Mouse (Mus musculus) heart, embryonic 16.5 days (tissue): ENCODE measurements around the gene Nkiras1. TPM values are rescaled to one million over a fixed set of nuclear protein-coding genes. Genes with fewer than 3 reads are reported as not detected.
A peak's percentile ranks its signal among the peaks of the same experiment; 100 is the strongest.

Experiments
- ATAC-seq: fragments of 200-750 bp; cut with Nextera tagmentation; replicated peaks from 2 replicates; pipeline ENCODE4 v1.8.0; 2017; ENCODE audit warnings: moderate number of reproducible peaks; ENCODE audit not compliant: insufficient read depth, low FRiP score; ENCODE audit errors: extremely low read depth
- H3K27ac ChIP-seq: fragments of 300-500 bp; sonication (generic); 2 replicates; pipeline ENCODE4 v1.5.1; 2014; ENCODE audit warnings: mild to moderate bottlenecking, low read length, control low read depth, moderate library complexity
- H3K27me3 ChIP-seq: fragments of 300-500 bp; sonication (generic); 2 replicates; pipeline ENCODE4 v1.6.1; 2014; ENCODE audit warnings: low read length, mixed read lengths; ENCODE audit not compliant: control insufficient read depth, insufficient read depth
- H3K36me3 ChIP-seq: fragments of 300-500 bp; sonication (generic); 2 replicates; pipeline ENCODE4 v1.6.1; 2014; ENCODE audit not compliant: control insufficient read depth, insufficient read depth
- H3K4me1 ChIP-seq: fragments of 300-500 bp; sonication (generic); 2 replicates; pipeline ENCODE4 v1.6.1; 2014; ENCODE audit warnings: low read length, mixed read lengths; ENCODE audit not compliant: control insufficient read depth, insufficient read depth
- H3K4me2 ChIP-seq: fragments of 300-500 bp; sonication (generic); 2 replicates; pipeline ENCODE4 v1.6.1; 2014; ENCODE audit warnings: low read depth, mild to moderate bottlenecking, control low read depth, low read length
- H3K4me3 ChIP-seq: fragments of 300-500 bp; sonication (generic); 2 replicates; pipeline ENCODE4 v1.5.1; 2014; ENCODE audit warnings: mild to moderate bottlenecking, control low read depth, low read length
- H3K9ac ChIP-seq: fragments of 300-500 bp; sonication (generic); 2 replicates; pipeline ENCODE4 v1.6.1; 2014; ENCODE audit warnings: low read length, control low read depth
- H3K9me3 ChIP-seq: fragments of 300-500 bp; sonication (generic); replicated peaks from 2 replicates; pipeline ENCODE4 v1.6.1; 2016; ENCODE audit warnings: low read length; ENCODE audit not compliant: control insufficient read depth
- WGBS: fragments of 180-500 bp; shearing (Covaris S2); extraction: QIAGEN DNeasy Blood & Tissue Kit; methylation state at CpG from one replicate; pipeline ENCODE4 v1.1.7; 2014; 5-methylcytosine and 5-hydroxymethylcytosine counted together
- polyA plus RNA-seq: library from polyadenylated mRNA; unstranded; fragments of >200 nt; fragmentation: Nextera tagmentation; extraction: Ambion mirVana; gene quantifications from 2 replicates; pipeline ENCODE4 v1.2.1, GENCODE M21; 2015

The Nkiras1 gene
- polyA plus RNA-seq, 1 experiment from 2014 or later: 25.3 TPM

- no peak for ATAC-seq
- 75% methylated on average over 3 of the region's 3 CpGs for WGBS
Observed at GRCm38 (mm10) chr14:18292111-18292510, 21.2 kb downstream of the Nkiras1 start.

GRCm38 (mm10) chr14:18292578-18292977 is 21.6 kb downstream of the Nkiras1 start:
- H3K4me1 ChIP-seq: peaks cover 4% of the 10 kb centered on the region
- no peaks in the 10 kb centered on the region for H3K9me3 ChIP-seq
- no peak overlapping the region for H3K9ac ChIP-seq
- no peak overlapping the region for H3K4me2 ChIP-seq
- H3K36me3 ChIP-seq: no peaks in the 10 kb centered on the region
- H3K27me3 ChIP-seq: no peaks in the 10 kb centered on the region
- 83% methylated on average over 3 of the region's 3 CpGs for WGBS
- H3K4me3 ChIP-seq: no peak overlapping the region
- H3K27ac ChIP-seq: no peak overlapping the region
- ATAC-seq: no peak

More at GRCm38 (mm10) chr14:18292111-18292510, 21.2 kb downstream of the Nkiras1 start:
- no peak overlapping the region for H3K4me3 ChIP-seq
- H3K36me3 ChIP-seq: no peaks in the 10 kb centered on the region
- H3K9me3 ChIP-seq: no peaks in the 10 kb centered on the region
- H3K9ac ChIP-seq: no peak overlapping the region
- no peak overlapping the region for H3K27ac ChIP-seq
- H3K27me3 ChIP-seq: no peaks in the 10 kb centered on the region
- H3K4me2 ChIP-seq: no peak overlapping the region
- H3K4me1 ChIP-seq: peaks cover 9% of the 10 kb centered on the region

- H3K9ac ChIP-seq: no peak overlapping the region
- H3K4me3 ChIP-seq: no peak overlapping the region
- WGBS: 78% methylated on average over 2 of the region's 2 CpGs
- no peaks in the 10 kb centered on the region for H3K9me3 ChIP-seq
- no peak overlapping the region for H3K4me2 ChIP-seq
- no peaks in the 10 kb centered on the region for H3K36me3 ChIP-seq
- H3K27ac ChIP-seq: no peak overlapping the region
- ATAC-seq: no peak
- H3K4me1 ChIP-seq: peaks cover 9% of the 10 kb centered on the region
- H3K27me3 ChIP-seq: no peaks in the 10 kb centered on the region
Observed at GRCm38 (mm10) chr14:18297441-18297840, 26.5 kb downstream of the Nkiras1 start.

- no peak overlapping the region for H3K4me3 ChIP-seq
- no peaks in the 10 kb centered on the region for H3K36me3 ChIP-seq
- no peak overlapping the region for H3K4me2 ChIP-seq
- H3K27ac ChIP-seq: no peak overlapping the region
- no peaks in the 10 kb centered on the region for H3K9me3 ChIP-seq
- no peak for ATAC-seq
- no peaks in the 10 kb centered on the region for H3K27me3 ChIP-seq
- H3K4me1 ChIP-seq: peaks cover 23% of the 10 kb centered on the region
- H3K9ac ChIP-seq: no peak overlapping the region
- 82% methylated on average over 2 of the region's 2 CpGs for WGBS
Observed at GRCm38 (mm10) chr14:18298874-18299273, 27.9 kb downstream of the Nkiras1 start.

GRCm38 (mm10) chr14:18300676-18301075 is 29.7 kb downstream of the Nkiras1 start:
- Histone ChIP-seq H3K9ac (no peak overlapping the region), H3K9me3 (no peaks in the 10 kb centered on the region)
- WGBS: 85% methylated on average over 2 of the region's 2 CpGs

GRCm38 (mm10) chr14:18301591-18301990 is 30.7 kb downstream of the Nkiras1 start:
- 37% methylated on average over 3 of the region's 3 CpGs for WGBS
- Histone ChIP-seq H3K4me1 (peaks cover 27% of the 10 kb centered on the region), H3K4me3 (no peak overlapping the region), H3K9ac (no peak overlapping the region; the same call in 1 of the 2 replicates), H3K9me3 (no peaks in the 10 kb centered on the region), H3K4me2 (no peak overlapping the region), H3K27ac (peak overlapping the region; percentile 32; the same call in 1 of the 2 replicates), H3K36me3 (no peaks in the 10 kb centered on the region), H3K27me3 (no peaks in the 10 kb centered on the region)
- peak; percentile 14; the same call in 1 of the 2 replicates for ATAC-seq

More at GRCm38 (mm10) chr14:18300676-18301075, 29.7 kb downstream of the Nkiras1 start:
- Histone ChIP-seq H3K27me3 (no peaks in the 10 kb centered on the region), H3K4me3 (no peak overlapping the region), H3K4me1 (peaks cover 27% of the 10 kb centered on the region), H3K4me2 (no peak overlapping the region), H3K27ac (no peak overlapping the region), H3K36me3 (no peaks in the 10 kb centered on the region)
- no peak for ATAC-seq

GRCm38 (mm10) chr14:18302750-18303149 is 31.8 kb downstream of the Nkiras1 start:
- no peak overlapping the region for H3K4me3 ChIP-seq
- no peak overlapping the region for H3K27ac ChIP-seq
- H3K9me3 ChIP-seq: no peaks in the 10 kb centered on the region
- no peak overlapping the region for H3K4me2 ChIP-seq
- peaks cover 27% of the 10 kb centered on the region for H3K4me1 ChIP-seq
- H3K27me3 ChIP-seq: no peaks in the 10 kb centered on the region
- WGBS: 56% methylated on average over 3 of the region's 3 CpGs
- H3K9ac ChIP-seq: no peak overlapping the region
- no peaks in the 10 kb centered on the region for H3K36me3 ChIP-seq
- ATAC-seq: no peak

GRCm38 (mm10) chr14:18303262-18303661 is 32.3 kb downstream of the Nkiras1 start:
- Histone ChIP-seq H3K27ac (no peak overlapping the region; the same call in 1 of the 2 replicates), H3K36me3 (no peaks in the 10 kb centered on the region), H3K27me3 (no peaks in the 10 kb centered on the region), H3K4me1 (peaks cover 27% of the 10 kb centered on the region), H3K9me3 (no peaks in the 10 kb centered on the region), H3K4me3 (no peak overlapping the region), H3K9ac (no peak overlapping the region), H3K4me2 (no peak overlapping the region; the same call in 1 of the 2 replicates)
- WGBS: 47% methylated on average over 4 of the region's 4 CpGs
- peak; percentile 74 for ATAC-seq

GRCm38 (mm10) chr14:18304165-18304564 is 33.2 kb downstream of the Nkiras1 start:
- H3K27me3 ChIP-seq: no peaks in the 10 kb centered on the region
- ATAC-seq: no peak
- no peaks in the 10 kb centered on the region for H3K9me3 ChIP-seq
- no peak overlapping the region for H3K9ac ChIP-seq
- H3K4me2 ChIP-seq: no peak overlapping the region
- WGBS: 90% methylated on average over 5 of the region's 5 CpGs
- no peaks in the 10 kb centered on the region for H3K36me3 ChIP-seq
- H3K27ac ChIP-seq: no peak overlapping the region
- no peak overlapping the region for H3K4me3 ChIP-seq
- peaks cover 27% of the 10 kb centered on the region for H3K4me1 ChIP-seq
